Mouse (Mus musculus): ENCODE results near the gene Capns1.

DNA sequence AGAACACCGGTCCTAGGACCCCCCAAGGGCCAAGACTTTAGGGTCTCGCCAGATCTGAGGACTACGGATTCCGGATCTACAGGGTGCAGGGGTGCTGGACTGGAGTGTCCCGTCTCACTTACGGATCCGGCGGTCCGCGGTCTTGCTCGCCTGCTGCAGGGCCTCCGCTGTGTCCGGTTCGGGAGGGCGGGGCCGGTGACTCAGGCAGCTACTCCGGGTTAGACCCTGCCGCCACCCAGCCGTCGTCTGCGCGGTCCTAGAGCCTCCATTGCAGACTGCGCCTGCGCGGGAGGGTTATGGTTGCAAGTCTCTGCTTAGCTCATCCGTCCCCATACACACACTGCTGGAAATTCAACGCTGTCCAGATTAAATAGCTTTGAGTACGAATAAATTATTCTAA is 3.7 kb downstream of the Capns1 start:
- TF ChIP-seq ZNF384 (IDR thresholded peaks at IDR 0.05; ENCODE audit: low read depth, low read length) (peak; percentile 69), ZC3H11A (IDR thresholded peaks at IDR 0.05; ENCODE audit: borderline replicate concordance, low read depth, low read length) (no peak), CHD2 (IDR thresholded peaks at IDR 0.05; ENCODE audit: low read depth, low read length) (no peak), HCFC1 (IDR thresholded peaks at IDR 0.05; ENCODE audit: borderline replicate concordance, insufficient read depth, low read length) (0 out of 2 replicates have a peak, but pooled peaks have one; percentile 54)

All from ES-E14 (cell line).